Mouse (Mus musculus): ENCODE measurements at regions not wholly inside any gene's neighbourhood (a gene's known extent, or its start where the extent isn't known, plus 50 kb on each side); places are given as distances from the start of the nearest gene placed in this dataset.
"Not testable (repeated sequence)": the region's sequence is repeated elsewhere in the genome, so short reads cannot be mapped to it uniquely, and the experiment has no call there.

GRCm38 (mm10) chr3:18479557-18479956, 531.3 kb downstream of the Cypt12 start:
- ATAC-seq = no peak
- WGBS (ENCODE audit: insufficient replicate concordance) = 92% methylated on average over 2 of the region's 2 CpGs

GRCm38 (mm10) chr3:18482006-18482405, 533.8 kb downstream of the Cypt12 start:
- H3K27ac ChIP-seq (ENCODE audit: low read depth) = no peak overlapping the region
- no peak for ATAC-seq
- no peaks in the 10 kb centered on the region for H3K27me3 ChIP-seq (ENCODE audit: insufficient read depth, low read length)
- no peaks in the 10 kb centered on the region for H3K36me3 ChIP-seq (replicated peaks; ENCODE audit: insufficient read depth, low read length)
- 77% methylated on average over 2 of the region's 2 CpGs for WGBS (ENCODE audit: insufficient replicate concordance)
- H3K4me1 ChIP-seq (ENCODE audit: insufficient read depth) = no peaks in the 10 kb centered on the region
- TF ChIP-seq CTCF (IDR thresholded peaks at IDR 0.05; ENCODE audit: low read depth) (no peak), EP300 (IDR thresholded peaks at IDR 0.05; ENCODE audit: low read depth) (no peak)
- H3K4me3 ChIP-seq (ENCODE audit: low read depth, low read length) = no peak overlapping the region
- H3K9ac ChIP-seq (replicated peaks) = no peak overlapping the region
- H3K4me2 ChIP-seq (ENCODE audit: low read depth, low read length) = no peak overlapping the region
- H3K9me3 ChIP-seq (ENCODE audit: low read length) = no peaks in the 10 kb centered on the region
- no peak for DNase-seq

More at GRCm38 (mm10) chr3:18479557-18479956, 531.3 kb downstream of the Cypt12 start:
- TF ChIP-seq CTCF (IDR thresholded peaks at IDR 0.05; ENCODE audit: low read depth) = no peak
- TF ChIP-seq EP300 (IDR thresholded peaks at IDR 0.05; ENCODE audit: low read depth) = no peak
- Histone ChIP-seq H3K4me1 (ENCODE audit: insufficient read depth) (no peaks in the 10 kb centered on the region), H3K4me2 (ENCODE audit: low read depth, low read length) (no peak overlapping the region), H3K9me3 (ENCODE audit: low read length) (no peaks in the 10 kb centered on the region), H3K9ac (replicated peaks) (no peak overlapping the region), H3K36me3 (replicated peaks; ENCODE audit: insufficient read depth, low read length) (no peaks in the 10 kb centered on the region), H3K27ac (ENCODE audit: low read depth) (no peak overlapping the region), H3K4me3 (ENCODE audit: low read depth, low read length) (no peak overlapping the region), H3K27me3 (ENCODE audit: insufficient read depth, low read length) (no peaks in the 10 kb centered on the region)
- no peak for DNase-seq

GRCm38 (mm10) chr3:18488886-18489285, 540.7 kb downstream of the Cypt12 start:
- Histone ChIP-seq H3K9ac (replicated peaks) (no peak overlapping the region), H3K9me3 (ENCODE audit: low read length) (no peaks in the 10 kb centered on the region), H3K36me3 (replicated peaks; ENCODE audit: insufficient read depth, low read length) (no peaks in the 10 kb centered on the region), H3K4me2 (ENCODE audit: low read depth, low read length) (no peak overlapping the region), H3K27me3 (ENCODE audit: insufficient read depth, low read length) (no peaks in the 10 kb centered on the region), H3K27ac (ENCODE audit: low read depth) (no peak overlapping the region), H3K4me1 (ENCODE audit: insufficient read depth) (no peaks in the 10 kb centered on the region), H3K4me3 (ENCODE audit: low read depth, low read length) (no peak overlapping the region)
- ATAC-seq (no peak), DNase-seq (no peak)
- 57% methylated on average over 2 of the region's 2 CpGs for WGBS (ENCODE audit: insufficient replicate concordance)
- TF ChIP-seq CTCF (IDR thresholded peaks at IDR 0.05; ENCODE audit: low read depth) = no peak
- TF ChIP-seq EP300 (IDR thresholded peaks at IDR 0.05; ENCODE audit: low read depth) = no peak

DNA sequence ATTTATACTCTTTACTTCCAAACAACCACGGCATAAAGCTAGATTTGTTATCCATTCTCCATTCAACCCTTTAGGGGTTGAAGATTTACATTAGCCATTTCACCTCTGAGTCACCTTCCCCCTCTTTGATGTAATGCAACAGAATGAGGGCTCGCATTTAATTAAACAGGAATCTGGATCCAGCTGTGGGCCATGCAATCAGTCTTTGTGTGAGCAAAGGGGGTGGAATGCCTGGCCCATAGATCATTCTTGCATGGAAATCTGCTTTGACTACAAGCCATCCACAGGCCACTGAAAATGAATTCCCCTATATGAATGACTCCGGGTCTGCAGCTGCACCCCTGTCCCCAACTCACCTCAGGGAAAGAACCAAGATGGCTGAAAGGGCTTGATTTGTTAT, 574.4 kb downstream of the Cypt12 start:
- Histone ChIP-seq H3K4me1 (ENCODE audit: insufficient read depth) (no peaks in the 10 kb centered on the region), H3K4me2 (ENCODE audit: low read depth, low read length) (no peak overlapping the region), H3K36me3 (replicated peaks; ENCODE audit: insufficient read depth, low read length) (no peaks in the 10 kb centered on the region), H3K27me3 (ENCODE audit: insufficient read depth, low read length) (no peaks in the 10 kb centered on the region), H3K9me3 (ENCODE audit: low read length) (no peaks in the 10 kb centered on the region), H3K27ac (ENCODE audit: low read depth) (no peak overlapping the region), H3K4me3 (ENCODE audit: low read depth, low read length) (no peak overlapping the region), H3K9ac (replicated peaks) (no peak overlapping the region)
- no peak for DNase-seq
- WGBS (ENCODE audit: insufficient replicate concordance) = 74% methylated on average over 3 of the region's 3 CpGs
- TF ChIP-seq EP300 (IDR thresholded peaks at IDR 0.05; ENCODE audit: low read depth) (no peak), CTCF (IDR thresholded peaks at IDR 0.05; ENCODE audit: low read depth) (no peak)
- no peak for ATAC-seq

DNA sequence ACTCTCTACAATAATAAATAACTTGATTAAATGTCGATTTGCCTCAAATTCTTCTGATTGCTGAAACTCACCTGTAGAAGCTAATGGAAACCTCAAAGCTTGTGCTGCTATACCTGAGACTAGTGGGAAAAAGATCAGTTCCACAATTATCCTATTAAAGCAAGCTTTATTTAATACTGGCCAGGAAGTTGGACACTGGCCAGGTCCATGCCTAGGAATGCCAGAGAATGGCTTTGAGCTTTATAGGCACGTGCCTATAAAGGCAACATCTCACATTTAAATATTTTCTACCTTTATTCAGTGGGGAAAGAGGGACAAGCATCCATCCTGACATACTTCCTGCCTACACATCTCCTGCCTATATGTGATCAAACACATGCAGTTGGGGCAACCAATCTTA, 575.8 kb downstream of the Cypt12 start:
- WGBS (ENCODE audit: insufficient replicate concordance) = 67% methylated on average over 2 of the region's 2 CpGs
- ATAC-seq = no peak
- no peaks in the 10 kb centered on the region for H3K9me3 ChIP-seq (ENCODE audit: low read length)
- H3K9ac ChIP-seq (replicated peaks) = no peak overlapping the region
- H3K4me3 ChIP-seq (ENCODE audit: low read depth, low read length) = no peak overlapping the region
- H3K27me3 ChIP-seq (ENCODE audit: insufficient read depth, low read length) = no peaks in the 10 kb centered on the region
- H3K4me1 ChIP-seq (ENCODE audit: insufficient read depth) = no peaks in the 10 kb centered on the region
- H3K36me3 ChIP-seq (replicated peaks; ENCODE audit: insufficient read depth, low read length) = no peaks in the 10 kb centered on the region
- no peak for TF ChIP-seq EP300 (IDR thresholded peaks at IDR 0.05; ENCODE audit: low read depth)
- TF ChIP-seq CTCF (IDR thresholded peaks at IDR 0.05; ENCODE audit: low read depth) = no peak
- H3K27ac ChIP-seq (ENCODE audit: low read depth) = no peak overlapping the region
- no peak overlapping the region for H3K4me2 ChIP-seq (ENCODE audit: low read depth, low read length)
- DNase-seq = no peak

GRCm38 (mm10) chr3:18557201-18557600, 609.0 kb downstream of the Cypt12 start:
- DNase-seq = no peak
- no peak overlapping the region for H3K9ac ChIP-seq (replicated peaks)
- TF ChIP-seq CTCF (IDR thresholded peaks at IDR 0.05; ENCODE audit: low read depth) (no peak), EP300 (IDR thresholded peaks at IDR 0.05; ENCODE audit: low read depth) (no peak)
- no peak overlapping the region for H3K4me2 ChIP-seq (ENCODE audit: low read depth, low read length)
- H3K4me3 ChIP-seq (ENCODE audit: low read depth, low read length) = no peak overlapping the region
- no peak overlapping the region for H3K27ac ChIP-seq (ENCODE audit: low read depth)
- no peaks in the 10 kb centered on the region for H3K4me1 ChIP-seq (ENCODE audit: insufficient read depth)
- no peaks in the 10 kb centered on the region for H3K36me3 ChIP-seq (replicated peaks; ENCODE audit: insufficient read depth, low read length)
- no peak for ATAC-seq
- WGBS (ENCODE audit: insufficient replicate concordance) = 83% methylated on average over 2 of the region's 2 CpGs
- no peaks in the 10 kb centered on the region for H3K9me3 ChIP-seq (ENCODE audit: low read length)
- H3K27me3 ChIP-seq (ENCODE audit: insufficient read depth, low read length) = no peaks in the 10 kb centered on the region

GRCm38 (mm10) chr3:18560282-18560785, 612.1 kb downstream of the Cypt12 start:
- Histone ChIP-seq H3K9ac (replicated peaks) (no peak overlapping the region), H3K27me3 (ENCODE audit: insufficient read depth, low read length) (no peaks in the 10 kb centered on the region), H3K27ac (ENCODE audit: low read depth) (no peak overlapping the region), H3K4me1 (ENCODE audit: insufficient read depth) (no peaks in the 10 kb centered on the region), H3K9me3 (ENCODE audit: low read length) (no peaks in the 10 kb centered on the region), H3K4me2 (ENCODE audit: low read depth, low read length) (no peak overlapping the region), H3K36me3 (replicated peaks; ENCODE audit: insufficient read depth, low read length) (no peaks in the 10 kb centered on the region), H3K4me3 (ENCODE audit: low read depth, low read length) (no peak overlapping the region)
- 60% methylated on average over 4 of the region's 4 CpGs for WGBS (ENCODE audit: insufficient replicate concordance)
- DNase-seq = no peak
- ATAC-seq = no peak
- TF ChIP-seq EP300 (IDR thresholded peaks at IDR 0.05; ENCODE audit: low read depth) = no peak
- no peak for TF ChIP-seq CTCF (IDR thresholded peaks at IDR 0.05; ENCODE audit: low read depth)

DNA sequence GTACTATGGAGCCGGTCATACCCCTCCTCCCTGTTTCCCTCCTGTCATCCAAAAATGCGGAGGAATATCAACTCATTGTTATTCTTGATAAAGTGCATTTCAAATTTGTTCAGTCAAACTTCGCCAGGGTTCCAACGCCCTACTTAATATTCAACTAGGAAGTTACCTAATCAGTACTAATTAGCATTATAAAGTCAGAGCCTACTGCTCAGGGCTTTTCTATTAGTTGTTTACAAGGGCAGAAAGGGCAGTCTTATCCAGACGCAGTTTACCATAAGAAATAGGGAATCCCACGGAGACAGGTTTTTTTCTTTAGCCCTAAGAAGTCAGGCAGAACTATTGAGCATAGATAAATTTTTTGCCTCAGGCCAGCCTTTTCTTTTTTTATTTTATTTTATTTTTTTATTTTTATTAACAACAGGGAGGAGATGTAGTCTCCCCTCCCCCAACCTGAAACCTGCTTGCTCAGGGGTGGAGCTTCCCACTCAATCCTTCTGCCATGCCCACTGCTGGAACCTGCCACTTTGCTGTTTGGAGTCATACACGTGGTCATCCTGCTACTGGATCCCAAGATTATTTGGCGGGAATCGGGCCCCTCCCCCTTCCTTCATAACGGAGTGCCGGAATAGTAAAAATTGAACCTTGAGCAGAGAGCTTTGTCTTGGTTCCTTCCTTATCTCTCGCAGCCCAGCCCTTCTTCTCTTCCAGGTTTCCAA, 632.9 kb downstream of the Cypt12 start:
- H3K4me1 ChIP-seq (ENCODE audit: insufficient read depth); H3K4me3 ChIP-seq (ENCODE audit: low read depth, low read length); H3K4me2 ChIP-seq (ENCODE audit: low read depth, low read length); H3K36me3 ChIP-seq (replicated peaks; ENCODE audit: insufficient read depth, low read length); H3K27ac ChIP-seq (ENCODE audit: low read depth); H3K27me3 ChIP-seq (ENCODE audit: insufficient read depth, low read length); H3K9me3 ChIP-seq (ENCODE audit: low read length); DNase-seq; H3K9ac ChIP-seq (replicated peaks); ATAC-seq: not testable (repeated sequence)
- 59% methylated on average over 12 of the region's 12 CpGs for WGBS (ENCODE audit: insufficient replicate concordance)

Data from liver, postnatal 0 days (tissue).